Mouse (Mus musculus): ENCODE results near the gene Bcl2. TPM values are rescaled to one million over a fixed set of nuclear protein-coding genes. Genes with fewer than 3 reads are reported as not detected.

The Bcl2 gene
- polyA plus RNA-seq, 1 experiment: 10.7 TPM

DNA sequence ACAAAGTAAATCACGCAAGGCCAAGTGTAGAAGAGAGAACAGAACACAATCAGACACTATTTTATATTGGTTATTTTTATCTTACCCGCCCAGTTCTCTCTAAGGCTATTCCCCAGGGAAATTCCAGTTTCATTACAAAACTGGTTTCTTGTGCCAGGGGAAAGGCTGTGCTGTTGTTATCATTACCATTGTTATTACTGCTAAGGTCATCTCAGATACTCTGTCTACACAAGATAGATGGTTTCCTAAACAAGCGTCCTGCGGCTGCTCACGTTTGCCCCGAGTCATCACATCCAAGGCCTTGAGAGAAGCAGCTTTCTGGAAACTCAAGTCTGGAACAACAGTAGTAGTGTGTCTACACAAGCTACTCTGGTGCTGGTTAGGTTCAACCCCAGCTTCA is 19.8 kb downstream of the Bcl2 start:
- TF ChIP-seq POLR2A (IDR thresholded peaks at IDR 0.05; ENCODE audit: control insufficient read depth, extremely low read depth, insufficient read depth, low read length, poor library complexity) (no peak), CTCF (IDR thresholded peaks at IDR 0.05; ENCODE audit: borderline replicate concordance, control insufficient read depth, extremely low read depth, insufficient read depth, low read length, poor library complexity) (no peak)
- H3K4me1 ChIP-seq (replicated peaks; ENCODE audit: control insufficient read depth, insufficient read depth, low read length): peaks cover 6% of the 10 kb centered on the region; the same call in 1 of the 2 replicates
- H3K4me3 ChIP-seq (ENCODE audit: control insufficient read depth, insufficient read depth, low read length): no peak overlapping the region
- H3K27ac ChIP-seq (ENCODE audit: control insufficient read depth, insufficient read depth, low read length): no peak overlapping the region
- no peak for DNase-seq
- no peaks in the 10 kb centered on the region for H3K36me3 ChIP-seq (ENCODE audit: control insufficient read depth, insufficient read depth, low read length)
- 98% methylated on average over 6 of the region's 6 CpGs for WGBS
- H3K27me3 ChIP-seq (ENCODE audit: control insufficient read depth, insufficient read depth, low read length): no peaks in the 10 kb centered on the region

GRCm38 (mm10) chr1:106692599-106692998 is 21.5 kb downstream of the Bcl2 start:
- Histone ChIP-seq H3K4me1 (replicated peaks; ENCODE audit: control insufficient read depth, insufficient read depth, low read length) (peaks cover 11% of the 10 kb centered on the region), H3K36me3 (ENCODE audit: control insufficient read depth, insufficient read depth, low read length) (no peaks in the 10 kb centered on the region), H3K4me3 (ENCODE audit: control insufficient read depth, insufficient read depth, low read length) (no peak overlapping the region), H3K27ac (ENCODE audit: control insufficient read depth, insufficient read depth, low read length) (no peak overlapping the region), H3K27me3 (ENCODE audit: control insufficient read depth, insufficient read depth, low read length) (no peaks in the 10 kb centered on the region)
- no peak for DNase-seq
- TF ChIP-seq CTCF (IDR thresholded peaks at IDR 0.05; ENCODE audit: borderline replicate concordance, control insufficient read depth, extremely low read depth, insufficient read depth, low read length, poor library complexity) (no peak), POLR2A (IDR thresholded peaks at IDR 0.05; ENCODE audit: control insufficient read depth, extremely low read depth, insufficient read depth, low read length, poor library complexity) (no peak)

DNA sequence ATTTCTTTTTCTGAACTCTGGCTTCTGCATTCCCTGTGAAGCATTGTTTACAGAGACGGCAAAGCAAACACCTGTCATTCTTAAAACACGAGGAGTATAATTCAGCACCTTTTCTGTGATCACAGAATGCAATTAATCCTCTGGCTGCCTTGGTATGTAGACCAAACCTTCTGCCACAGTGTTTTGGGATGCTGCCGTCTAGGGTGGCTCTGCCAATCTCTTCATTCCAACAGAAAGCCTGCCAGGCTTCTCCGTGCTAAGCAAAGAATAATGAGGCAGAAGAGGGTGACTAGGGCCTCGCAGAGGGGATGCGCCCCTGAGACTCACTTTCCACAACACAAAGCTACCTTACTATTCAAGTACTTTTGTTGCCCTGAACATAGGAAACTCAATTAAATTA is 23.2 kb downstream of the Bcl2 start:
- Histone ChIP-seq H3K4me1 (replicated peaks; ENCODE audit: control insufficient read depth, insufficient read depth, low read length) (peaks cover 19% of the 10 kb centered on the region), H3K4me3 (ENCODE audit: control insufficient read depth, insufficient read depth, low read length) (no peak overlapping the region), H3K27ac (ENCODE audit: control insufficient read depth, insufficient read depth, low read length) (no peak overlapping the region), H3K36me3 (ENCODE audit: control insufficient read depth, insufficient read depth, low read length) (no peaks in the 10 kb centered on the region), H3K27me3 (ENCODE audit: control insufficient read depth, insufficient read depth, low read length) (no peaks in the 10 kb centered on the region)
- TF ChIP-seq POLR2A (IDR thresholded peaks at IDR 0.05; ENCODE audit: control insufficient read depth, extremely low read depth, insufficient read depth, low read length, poor library complexity) (no peak), CTCF (IDR thresholded peaks at IDR 0.05; ENCODE audit: borderline replicate concordance, control insufficient read depth, extremely low read depth, insufficient read depth, low read length, poor library complexity) (no peak)
- no peak for DNase-seq
- 93% methylated on average over 6 of the region's 6 CpGs for WGBS

DNA sequence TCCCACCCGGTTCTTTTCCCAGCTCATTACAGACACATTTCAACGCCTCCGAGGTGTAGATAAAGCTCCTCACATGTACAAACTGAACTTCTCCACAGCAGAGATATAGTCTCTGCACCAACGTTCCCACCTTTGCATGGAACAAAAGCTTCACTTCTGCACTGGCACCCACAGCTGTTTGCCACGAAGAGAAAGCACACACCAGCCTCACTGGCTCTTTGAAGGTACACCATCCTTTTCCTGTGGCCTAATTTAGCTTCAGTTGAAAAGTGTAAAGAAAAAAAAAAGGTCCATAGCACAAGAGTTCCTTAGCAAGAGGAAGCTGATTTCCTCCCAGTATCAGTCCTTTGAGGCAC is 25.9 kb downstream of the Bcl2 start:
- Histone ChIP-seq H3K27ac (ENCODE audit: control insufficient read depth, insufficient read depth, low read length) (peak overlapping the region; percentile 86), H3K4me3 (ENCODE audit: control insufficient read depth, insufficient read depth, low read length) (peak overlapping the region; percentile 47), H3K27me3 (ENCODE audit: control insufficient read depth, insufficient read depth, low read length) (no peaks in the 10 kb centered on the region), H3K36me3 (ENCODE audit: control insufficient read depth, insufficient read depth, low read length) (no peaks in the 10 kb centered on the region), H3K4me1 (replicated peaks; ENCODE audit: control insufficient read depth, insufficient read depth, low read length) (peaks cover 20% of the 10 kb centered on the region)
- DNase-seq: peak; percentile 54
- no peak for TF ChIP-seq CTCF (IDR thresholded peaks at IDR 0.05; ENCODE audit: borderline replicate concordance, control insufficient read depth, extremely low read depth, insufficient read depth, low read length, poor library complexity)
- no peak for TF ChIP-seq POLR2A (IDR thresholded peaks at IDR 0.05; ENCODE audit: control insufficient read depth, extremely low read depth, insufficient read depth, low read length, poor library complexity)
- WGBS: 4% methylated on average over 5 of the region's 5 CpGs

DNA sequence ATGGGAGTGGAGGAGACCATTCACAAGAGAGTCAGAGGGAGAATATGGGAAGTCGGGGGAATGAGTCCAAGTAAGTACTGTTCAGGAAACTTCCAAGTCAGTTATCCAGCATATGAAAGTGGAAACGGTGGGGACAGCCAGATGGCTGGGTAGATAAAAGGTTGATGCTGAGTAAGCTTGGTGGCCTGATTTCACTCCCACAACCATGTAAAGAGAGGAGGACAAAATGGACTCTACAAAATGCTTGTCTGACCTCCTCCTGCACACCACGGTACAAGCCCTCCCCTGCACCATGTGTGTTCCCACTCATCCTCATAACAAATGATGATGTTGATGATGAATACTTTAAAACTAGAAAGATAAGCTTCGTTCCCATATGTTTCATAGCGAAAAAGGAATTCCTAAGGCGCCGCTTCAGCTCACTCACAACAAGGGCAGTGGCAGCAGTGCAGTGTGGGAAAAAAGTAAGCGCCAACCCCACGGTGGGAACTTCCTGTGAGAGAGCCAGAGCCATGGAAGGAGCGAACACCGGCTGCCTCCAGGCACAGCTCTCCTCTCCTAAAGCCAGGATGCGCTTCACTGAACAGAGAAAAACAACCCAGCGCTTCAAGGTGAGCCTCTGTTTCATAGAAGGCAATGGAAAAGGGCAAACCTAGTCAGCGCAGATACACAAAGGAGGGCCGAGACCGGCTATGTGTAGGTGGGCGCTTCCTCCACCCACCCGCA is 26.5 kb downstream of the Bcl2 start:
- peaks cover 20% of the 10 kb centered on the region for H3K4me1 ChIP-seq (replicated peaks; ENCODE audit: control insufficient read depth, insufficient read depth, low read length)
- H3K27me3 ChIP-seq (ENCODE audit: control insufficient read depth, insufficient read depth, low read length): no peaks in the 10 kb centered on the region
- H3K27ac ChIP-seq (ENCODE audit: control insufficient read depth, insufficient read depth, low read length): peak overlapping the region; percentile 86
- no peaks in the 10 kb centered on the region for H3K36me3 ChIP-seq (ENCODE audit: control insufficient read depth, insufficient read depth, low read length)
- DNase-seq: peak; percentile 47
- H3K4me3 ChIP-seq (ENCODE audit: control insufficient read depth, insufficient read depth, low read length): peak overlapping the region; percentile 47
- TF ChIP-seq CTCF (IDR thresholded peaks at IDR 0.05; ENCODE audit: borderline replicate concordance, control insufficient read depth, extremely low read depth, insufficient read depth, low read length, poor library complexity) (no peak), POLR2A (IDR thresholded peaks at IDR 0.05; ENCODE audit: control insufficient read depth, extremely low read depth, insufficient read depth, low read length, poor library complexity) (no peak)
- WGBS: 28% methylated on average over 18 of the region's 18 CpGs

GRCm38 (mm10) chr1:106685702-106686101 is 28.4 kb downstream of the Bcl2 start:
- 98% methylated on average over 2 of the region's 2 CpGs for WGBS
- no peak for TF ChIP-seq POLR2A (IDR thresholded peaks at IDR 0.05; ENCODE audit: control insufficient read depth, extremely low read depth, insufficient read depth, low read length, poor library complexity)
- TF ChIP-seq CTCF (IDR thresholded peaks at IDR 0.05; ENCODE audit: borderline replicate concordance, control insufficient read depth, extremely low read depth, insufficient read depth, low read length, poor library complexity): no peak
- Histone ChIP-seq H3K4me1 (replicated peaks; ENCODE audit: control insufficient read depth, insufficient read depth, low read length) (peaks cover 20% of the 10 kb centered on the region), H3K4me3 (ENCODE audit: control insufficient read depth, insufficient read depth, low read length) (no peak overlapping the region), H3K27me3 (ENCODE audit: control insufficient read depth, insufficient read depth, low read length) (no peaks in the 10 kb centered on the region), H3K27ac (ENCODE audit: control insufficient read depth, insufficient read depth, low read length) (no peak overlapping the region), H3K36me3 (ENCODE audit: control insufficient read depth, insufficient read depth, low read length) (no peaks in the 10 kb centered on the region)
- no peak for DNase-seq

DNA sequence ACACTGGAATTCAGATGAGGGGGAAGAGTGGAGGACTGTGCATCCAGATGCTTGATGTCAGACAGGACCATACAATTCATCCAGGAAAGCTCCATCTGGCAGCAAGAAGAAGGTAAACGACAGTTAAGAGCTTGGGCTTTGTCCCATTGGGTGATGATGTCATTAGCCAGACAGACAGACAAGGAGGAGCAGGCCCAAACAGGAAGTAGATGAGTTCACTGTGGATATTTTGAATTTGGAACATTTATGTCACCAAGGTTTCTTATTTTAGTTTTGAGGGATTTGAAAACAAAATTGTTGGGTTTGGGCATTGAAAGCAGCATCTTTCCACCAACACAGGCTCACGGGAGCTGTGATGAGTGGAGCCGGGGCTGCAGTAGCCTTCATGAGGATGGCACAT is 29.5 kb downstream of the Bcl2 start:
- 91% methylated on average over 3 of the region's 3 CpGs for WGBS
- H3K4me3 ChIP-seq (ENCODE audit: control insufficient read depth, insufficient read depth, low read length): no peak overlapping the region
- no peak for TF ChIP-seq CTCF (IDR thresholded peaks at IDR 0.05; ENCODE audit: borderline replicate concordance, control insufficient read depth, extremely low read depth, insufficient read depth, low read length, poor library complexity)
- peaks cover 17% of the 10 kb centered on the region for H3K4me1 ChIP-seq (replicated peaks; ENCODE audit: control insufficient read depth, insufficient read depth, low read length)
- H3K36me3 ChIP-seq (ENCODE audit: control insufficient read depth, insufficient read depth, low read length): no peaks in the 10 kb centered on the region
- DNase-seq: no peak
- no peaks in the 10 kb centered on the region for H3K27me3 ChIP-seq (ENCODE audit: control insufficient read depth, insufficient read depth, low read length)
- H3K27ac ChIP-seq (ENCODE audit: control insufficient read depth, insufficient read depth, low read length): no peak overlapping the region

Measured in thymus, adult 2 months (tissue).